Mouse (Mus musculus): ENCODE measurements around the gene Soga1. TPM values are rescaled to one million over a fixed set of nuclear protein-coding genes. Genes with fewer than 3 reads are reported as not detected.

Gene Soga1
- polyA plus RNA-seq, 1 experiment = not detected

DNA sequence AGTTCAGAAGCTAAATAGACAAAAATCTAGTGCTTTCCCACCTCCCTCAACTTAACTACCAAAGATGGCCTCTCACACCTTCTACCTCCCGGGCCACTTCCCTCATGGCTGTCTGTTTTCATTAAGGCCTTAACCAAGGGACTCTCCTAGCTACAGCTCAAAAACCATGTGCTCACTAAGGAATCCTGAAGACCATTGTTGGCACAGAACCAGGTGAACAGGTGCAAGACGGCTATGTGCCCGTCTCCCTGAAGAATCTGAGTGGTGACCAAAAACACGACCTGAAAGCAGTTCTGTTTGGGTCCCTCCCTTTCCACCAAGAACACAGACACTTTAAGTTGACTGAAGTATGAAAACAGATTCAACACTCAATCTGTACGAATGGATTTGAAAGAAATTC lies 80.8 kb downstream of the Soga1 start:
- Histone ChIP-seq H3K27ac (ENCODE audit: insufficient read depth, low read depth, low read length) (no peak overlapping the region), H3K4me3 (ENCODE audit: insufficient read depth, low read depth, low read length) (no peak overlapping the region), H3K4me1 (ENCODE audit: control insufficient read depth, insufficient read depth, low read length) (peaks cover 2% of the 10 kb centered on the region; the same call in 1 of the 2 replicates)
- no peak for TF ChIP-seq CTCF (IDR thresholded peaks at IDR 0.05; ENCODE audit: insufficient read depth, low read depth, low read length)
- no peak for TF ChIP-seq POLR2A (IDR thresholded peaks at IDR 0.05; ENCODE audit: insufficient read depth, low read depth, low read length)
- WGBS = 94% methylated on average over 5 of the region's 5 CpGs

DNA sequence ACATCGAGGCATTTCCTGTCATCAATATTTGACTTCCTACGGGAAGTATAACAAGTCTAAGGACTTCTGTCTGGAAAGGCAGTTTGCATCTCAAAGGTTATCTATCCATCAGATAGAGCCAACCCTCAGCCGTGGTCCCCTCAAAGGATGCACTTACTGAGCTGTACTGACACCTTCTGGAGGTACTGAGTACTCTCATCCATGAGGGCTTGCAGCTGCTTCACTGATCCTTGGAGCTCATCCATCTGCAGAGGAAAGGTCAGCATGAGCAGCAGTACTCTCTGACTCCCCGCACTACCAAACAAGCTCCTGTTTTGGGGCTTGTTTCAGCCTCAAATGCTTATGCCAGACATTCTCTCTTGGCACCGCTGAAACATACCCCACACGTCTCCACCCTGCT lies 82.5 kb downstream of the Soga1 start:
- no peak overlapping the region for H3K27ac ChIP-seq (ENCODE audit: insufficient read depth, low read depth, low read length)
- no peak for TF ChIP-seq CTCF (IDR thresholded peaks at IDR 0.05; ENCODE audit: insufficient read depth, low read depth, low read length)
- TF ChIP-seq POLR2A (IDR thresholded peaks at IDR 0.05; ENCODE audit: insufficient read depth, low read depth, low read length) = no peak
- H3K4me3 ChIP-seq (ENCODE audit: insufficient read depth, low read depth, low read length) = no peak overlapping the region
- H3K4me1 ChIP-seq (ENCODE audit: control insufficient read depth, insufficient read depth, low read length) = peaks cover 2% of the 10 kb centered on the region; the same call in 1 of the 2 replicates
- WGBS = 55% methylated on average over 6 of the region's 6 CpGs

- under 1% methylated on average over 66 of the region's 66 CpGs for WGBS
- TF ChIP-seq CTCF (IDR thresholded peaks at IDR 0.05; ENCODE audit: insufficient read depth, low read depth, low read length) = no peak
- peak; percentile 58 for TF ChIP-seq POLR2A (IDR thresholded peaks at IDR 0.05; ENCODE audit: insufficient read depth, low read depth, low read length)
- H3K4me3 ChIP-seq (ENCODE audit: insufficient read depth, low read depth, low read length) = peak within 1 kb of the TSS; percentile 85
- H3K4me1 ChIP-seq (ENCODE audit: control insufficient read depth, insufficient read depth, low read length) = peaks cover under 1% of the 10 kb centered on the region; the same call in 1 of the 2 replicates
- peak within 1 kb of the TSS; percentile 57 for H3K27ac ChIP-seq (ENCODE audit: insufficient read depth, low read depth, low read length)
Observed at GRCm38 (mm10) chr2:156991470-156992319, 87.4 kb downstream of the Soga1 start, which contains the start of gene Ndrg3. Gene Ndrg3, minus strand, starts transcription at chr2:156992056.

DNA sequence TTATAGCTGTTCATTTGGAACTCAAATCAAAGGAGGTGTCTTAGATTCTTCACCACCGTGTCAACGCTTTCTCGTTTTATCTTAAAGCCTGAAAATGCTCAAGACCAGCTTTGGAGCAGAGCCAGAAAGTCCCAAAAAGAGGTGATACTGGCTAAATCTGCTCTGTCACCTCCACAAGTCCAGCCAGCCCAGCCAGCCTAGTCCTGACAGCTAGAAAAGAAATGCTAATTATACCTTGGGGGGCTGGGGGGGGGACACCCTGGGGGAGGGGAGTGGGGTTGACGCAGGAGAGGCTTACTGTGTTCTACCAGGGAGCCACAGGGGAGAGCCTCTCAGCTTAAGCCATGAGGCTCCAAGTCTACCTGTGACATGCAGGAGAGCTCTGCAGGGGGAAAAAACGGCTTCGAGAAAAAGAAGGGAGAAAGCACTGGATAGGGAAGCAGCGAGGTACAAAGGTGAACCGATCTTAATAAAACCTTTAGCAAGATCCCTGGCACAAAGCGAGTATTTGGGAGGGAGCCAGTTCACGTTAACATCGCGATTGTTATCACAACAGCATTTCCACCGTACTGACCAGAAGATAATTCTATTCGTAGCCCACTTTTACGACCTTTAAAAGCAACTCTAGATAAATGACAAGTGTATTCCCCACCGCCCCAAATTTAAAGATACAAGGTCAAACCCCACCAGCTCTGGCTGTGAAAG lies 88.2 kb downstream of the Soga1 start:
- H3K4me3 ChIP-seq (ENCODE audit: insufficient read depth, low read depth, low read length) = peak overlapping the region; percentile 85
- 5% methylated on average over 16 of the region's 16 CpGs for WGBS
- H3K27ac ChIP-seq (ENCODE audit: insufficient read depth, low read depth, low read length) = no peak overlapping the region
- TF ChIP-seq POLR2A (IDR thresholded peaks at IDR 0.05; ENCODE audit: insufficient read depth, low read depth, low read length) (no peak), CTCF (IDR thresholded peaks at IDR 0.05; ENCODE audit: insufficient read depth, low read depth, low read length) (no peak)
- no peaks in the 10 kb centered on the region for H3K4me1 ChIP-seq (ENCODE audit: control insufficient read depth, insufficient read depth, low read length)

DNA sequence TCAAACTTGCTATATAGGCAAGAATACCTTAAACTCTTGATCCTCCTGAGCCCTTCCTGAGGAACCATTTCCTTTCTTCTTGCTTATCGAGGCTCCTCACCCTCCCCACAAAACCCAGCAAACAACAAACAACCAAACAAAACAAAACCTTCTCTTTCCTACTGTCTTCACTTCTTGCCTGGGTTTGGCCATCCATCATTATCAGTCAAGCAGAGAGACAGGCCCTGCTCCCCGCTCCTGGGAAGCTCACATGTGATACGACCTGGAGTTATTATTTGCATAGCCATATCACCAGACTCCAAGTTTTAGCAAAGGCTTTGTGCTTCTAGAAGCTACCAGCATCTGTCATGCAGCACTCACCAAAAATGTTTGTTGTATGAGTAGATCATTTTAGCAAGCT lies 91.7 kb downstream of the Soga1 start:
- Histone ChIP-seq H3K4me1 (ENCODE audit: control insufficient read depth, insufficient read depth, low read length) (peaks cover 7% of the 10 kb centered on the region), H3K4me3 (ENCODE audit: insufficient read depth, low read depth, low read length) (no peak overlapping the region), H3K27ac (ENCODE audit: insufficient read depth, low read depth, low read length) (no peak overlapping the region)
- WGBS = 81% methylated on average over 3 of the region's 3 CpGs
- no peak for TF ChIP-seq POLR2A (IDR thresholded peaks at IDR 0.05; ENCODE audit: insufficient read depth, low read depth, low read length)
- no peak for TF ChIP-seq CTCF (IDR thresholded peaks at IDR 0.05; ENCODE audit: insufficient read depth, low read depth, low read length)

DNA sequence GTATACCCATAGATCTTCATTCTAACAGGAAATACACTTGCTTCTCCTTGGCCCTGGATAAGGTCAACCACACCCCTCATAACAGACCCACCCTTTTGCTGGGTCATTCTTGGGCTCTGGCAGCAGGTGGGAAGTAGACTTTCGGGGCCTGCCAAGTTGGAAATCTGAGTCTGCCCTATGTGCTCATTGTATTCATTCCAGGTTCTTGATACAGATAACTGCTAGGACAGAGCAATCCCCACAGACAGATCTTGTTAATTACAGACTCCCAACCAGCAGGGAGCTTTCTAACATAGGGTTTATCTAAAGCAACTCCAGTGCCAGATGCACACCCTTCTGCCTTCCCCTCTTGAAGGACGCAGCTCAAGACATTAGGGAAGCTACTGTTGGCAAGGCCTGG lies 96.2 kb downstream of the Soga1 start:
- TF ChIP-seq CTCF (IDR thresholded peaks at IDR 0.05; ENCODE audit: insufficient read depth, low read depth, low read length) = no peak
- TF ChIP-seq POLR2A (IDR thresholded peaks at IDR 0.05; ENCODE audit: insufficient read depth, low read depth, low read length) = no peak
- peaks cover 7% of the 10 kb centered on the region for H3K4me1 ChIP-seq (ENCODE audit: control insufficient read depth, insufficient read depth, low read length)
- no peak overlapping the region; the same call in 1 of the 2 replicates for H3K27ac ChIP-seq (ENCODE audit: insufficient read depth, low read depth, low read length)
- H3K4me3 ChIP-seq (ENCODE audit: insufficient read depth, low read depth, low read length) = no peak overlapping the region
- 21% methylated on average over 2 of the region's 2 CpGs for WGBS

DNA sequence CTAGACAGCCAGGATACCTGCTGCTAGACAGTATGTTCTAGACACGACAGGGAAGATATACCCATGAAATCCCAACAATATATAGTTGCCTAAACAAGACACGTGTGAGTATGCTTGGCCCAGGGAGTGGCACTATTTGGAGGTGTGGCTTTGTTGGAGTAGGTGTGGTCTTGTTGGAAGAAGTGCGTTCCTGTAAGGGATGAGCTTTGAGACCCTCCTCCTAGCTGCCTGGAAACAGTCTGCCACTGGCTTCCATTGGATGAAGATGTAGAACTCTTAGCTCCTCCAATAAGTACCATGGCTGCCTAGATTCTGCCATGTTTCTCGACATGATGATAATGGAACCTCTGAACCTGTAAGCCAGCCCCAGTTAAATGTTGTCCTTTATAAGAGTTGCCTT lies 97.8 kb downstream of the Soga1 start:
- WGBS = 93% methylated on average over 4 of the region's 4 CpGs
- no peak overlapping the region for H3K27ac ChIP-seq (ENCODE audit: insufficient read depth, low read depth, low read length)
- TF ChIP-seq CTCF (IDR thresholded peaks at IDR 0.05; ENCODE audit: insufficient read depth, low read depth, low read length) (no peak), POLR2A (IDR thresholded peaks at IDR 0.05; ENCODE audit: insufficient read depth, low read depth, low read length) (no peak)
- H3K4me1 ChIP-seq (ENCODE audit: control insufficient read depth, insufficient read depth, low read length) = peaks cover 7% of the 10 kb centered on the region
- no peak overlapping the region for H3K4me3 ChIP-seq (ENCODE audit: insufficient read depth, low read depth, low read length)

- no peak overlapping the region for H3K27ac ChIP-seq (ENCODE audit: insufficient read depth, low read depth, low read length)
- 72% methylated on average over 2 of the region's 2 CpGs for WGBS
- peaks cover 7% of the 10 kb centered on the region for H3K4me1 ChIP-seq (ENCODE audit: control insufficient read depth, insufficient read depth, low read length)
- no peak for TF ChIP-seq POLR2A (IDR thresholded peaks at IDR 0.05; ENCODE audit: insufficient read depth, low read depth, low read length)
- TF ChIP-seq CTCF (IDR thresholded peaks at IDR 0.05; ENCODE audit: insufficient read depth, low read depth, low read length) = no peak
- no peak overlapping the region for H3K4me3 ChIP-seq (ENCODE audit: insufficient read depth, low read depth, low read length)
Observed at GRCm38 (mm10) chr2:156980059-156980458, 99.0 kb downstream of the Soga1 start.

GRCm38 (mm10) chr2:156976711-156977110 lies 102.3 kb downstream of the Soga1 start:
- TF ChIP-seq CTCF (IDR thresholded peaks at IDR 0.05; ENCODE audit: insufficient read depth, low read depth, low read length) (no peak), POLR2A (IDR thresholded peaks at IDR 0.05; ENCODE audit: insufficient read depth, low read depth, low read length) (no peak)
- Histone ChIP-seq H3K27ac (ENCODE audit: insufficient read depth, low read depth, low read length) (no peak overlapping the region), H3K4me3 (ENCODE audit: insufficient read depth, low read depth, low read length) (no peak overlapping the region), H3K4me1 (ENCODE audit: control insufficient read depth, insufficient read depth, low read length) (peaks cover 2% of the 10 kb centered on the region; the same call in 1 of the 2 replicates)
